Mouse (Mus musculus) macrophage (primary cell): Measurements from ENCODE around the gene Dzip1. TPM values are rescaled to one million over a fixed set of nuclear protein-coding genes. Genes with fewer than 3 reads are reported as not detected.

Experiments
- polyA plus RNA-seq: library from polyadenylated mRNA; stranded (reverse); fragments of 250-400 nt; gene quantifications from 3 replicates; pipeline ENCODE4 v1.2.4, GENCODE M21; 2018; ENCODE audit warnings: inconsistent platforms

The Dzip1 gene
- polyA plus RNA-seq, 1 experiment from 2014 or later: 0.09 TPM

Other genes starting within 250 kb of the Dzip1 start
- gene Abcc4, start 219.2 kb downstream of the Dzip1 start, polyA plus RNA-seq: 7.4 to 10.5 TPM (median 9.2 TPM) in 3 replicates
- gene Cldn10, start 137.6 kb downstream of the Dzip1 start, polyA plus RNA-seq: not detected in 3 replicates
- gene Dnajc3, start 12.5 kb upstream of the Dzip1 start, polyA plus RNA-seq: 40.1 to 53.3 TPM (median 47.7 TPM) in 3 replicates
- 0.95 to 1.7 TPM (median 1.6 TPM) in 3 replicates for gene Uggt2, start 174.0 kb upstream of the Dzip1 start, polyA plus RNA-seq
- gene Hs6st3, start 212.9 kb upstream of the Dzip1 start, polyA plus RNA-seq: not detected in 3 replicates